Mouse (Mus musculus) heart, embryonic 13.5 days (tissue): ENCODE data around the gene Slc7a7. TPM values are rescaled to one million over a fixed set of nuclear protein-coding genes. Genes with fewer than 3 reads are reported as not detected.

Experiments used
- ATAC-seq: fragments of 200-750 bp; cut with Nextera tagmentation; 2 replicates; pipeline ENCODE4 v1.8.0; 2017; ENCODE audit warnings: moderate TSS enrichment; ENCODE audit not compliant: insufficient number of reproducible peaks, low FRiP score, low TSS enrichment; ENCODE audit errors: extremely low read depth
- H3K27ac ChIP-seq: fragments of 300-500 bp; sonication (generic); replicated peaks from 2 replicates; pipeline ENCODE4 v1.5.1; 2015; ENCODE audit warnings: moderate library complexity, mild to moderate bottlenecking, inconsistent platforms
- H3K27me3 ChIP-seq: fragments of 300-500 bp; sonication (generic); replicated peaks from 2 replicates; pipeline ENCODE4 v1.6.1; 2015; ENCODE audit warnings: mild to moderate bottlenecking, inconsistent platforms
- H3K36me3 ChIP-seq: fragments of 300-500 bp; sonication (generic); 2 replicates; pipeline ENCODE4 v1.6.1; 2015; ENCODE audit warnings: mild to moderate bottlenecking, inconsistent platforms
- H3K4me1 ChIP-seq: fragments of 300-500 bp; sonication (generic); 2 replicates; pipeline ENCODE4 v1.6.1; 2015; ENCODE audit warnings: inconsistent platforms
- H3K4me2 ChIP-seq: fragments of 300-500 bp; sonication (generic); 2 replicates; pipeline ENCODE4 v1.6.1; 2015; ENCODE audit warnings: inconsistent platforms, mild to moderate bottlenecking, moderate library complexity
- H3K4me3 ChIP-seq: fragments of 300-500 bp; sonication (generic); 2 replicates; pipeline ENCODE4 v1.5.1; 2015; ENCODE audit warnings: moderate library complexity, mild to moderate bottlenecking, inconsistent platforms
- H3K9ac ChIP-seq: fragments of 300-500 bp; sonication (generic); 2 replicates; pipeline ENCODE4 v1.6.1; 2015; ENCODE audit warnings: inconsistent platforms, mild to moderate bottlenecking, moderate library complexity
- H3K9me3 ChIP-seq: fragments of 300-500 bp; sonication (generic); 2 replicates; pipeline ENCODE4 v1.6.1; 2016; ENCODE audit warnings: inconsistent platforms
- WGBS: fragments of 180-500 bp; shearing (Covaris S2); methylation state at CpG from one replicate; pipeline ENCODE4 v1.1.7; 2015; ENCODE audit warnings: mixed read lengths; 5-methylcytosine and 5-hydroxymethylcytosine counted together
- polyA plus RNA-seq: library from polyadenylated mRNA; unstranded; fragments of >200 nt; fragmentation: Nextera tagmentation; extraction: Ambion mirVana; gene quantifications from 2 replicates; pipeline ENCODE4 v1.2.1, GENCODE M21; 2015

Gene Slc7a7
- polyA plus RNA-seq, 1 experiment from 2014 or later = 9.6 TPM

- Histone ChIP-seq H3K36me3 (no peaks in the 10 kb centered on the region), H3K9ac (no peak overlapping the region), H3K4me2 (no peak overlapping the region), H3K27me3 (no peaks in the 10 kb centered on the region), H3K9me3 (no peaks in the 10 kb centered on the region), H3K4me1 (peaks cover 9% of the 10 kb centered on the region), H3K4me3 (no peak overlapping the region), H3K27ac (no peak overlapping the region)
- WGBS = 82% methylated on average over 8 of the region's 8 CpGs
- no peak for ATAC-seq
Observed at GRCm38 (mm10) chr14:54384396-54384795, 33.2 kb downstream of the Slc7a7 start.

- no peak overlapping the region for H3K9ac ChIP-seq
- no peaks in the 10 kb centered on the region for H3K9me3 ChIP-seq
- no peaks in the 10 kb centered on the region for H3K36me3 ChIP-seq
- ATAC-seq = no peak
- 51% methylated on average over 4 of the region's 4 CpGs for WGBS
- no peak overlapping the region for H3K4me2 ChIP-seq
- H3K4me3 ChIP-seq = no peak overlapping the region
- H3K27ac ChIP-seq = no peak overlapping the region
- H3K27me3 ChIP-seq = no peaks in the 10 kb centered on the region
- peaks cover 9% of the 10 kb centered on the region for H3K4me1 ChIP-seq
Observed at GRCm38 (mm10) chr14:54383355-54383771, 34.2 kb downstream of the Slc7a7 start.

GRCm38 (mm10) chr14:54382641-54383040, 34.9 kb downstream of the Slc7a7 start:
- ATAC-seq = no peak
- Histone ChIP-seq H3K27me3 (no peaks in the 10 kb centered on the region), H3K36me3 (no peaks in the 10 kb centered on the region), H3K4me1 (peaks cover 9% of the 10 kb centered on the region), H3K27ac (no peak overlapping the region), H3K9ac (no peak overlapping the region), H3K4me3 (no peak overlapping the region), H3K9me3 (no peaks in the 10 kb centered on the region), H3K4me2 (no peak overlapping the region)
- 78% methylated on average over 9 of the region's 9 CpGs for WGBS

- no peaks in the 10 kb centered on the region for H3K9me3 ChIP-seq
- ATAC-seq = no peak
- H3K9ac ChIP-seq = no peak overlapping the region
- no peak overlapping the region for H3K4me2 ChIP-seq
- peaks cover 9% of the 10 kb centered on the region for H3K4me1 ChIP-seq
- no peaks in the 10 kb centered on the region for H3K36me3 ChIP-seq
- no peaks in the 10 kb centered on the region for H3K27me3 ChIP-seq
- H3K4me3 ChIP-seq = no peak overlapping the region
- 74% methylated on average over 10 of the region's 10 CpGs for WGBS
- H3K27ac ChIP-seq = no peak overlapping the region
Observed at GRCm38 (mm10) chr14:54381816-54382215, 35.8 kb downstream of the Slc7a7 start.

- H3K4me1 ChIP-seq = peaks cover 9% of the 10 kb centered on the region
- ATAC-seq = no peak
- no peak overlapping the region for H3K4me3 ChIP-seq
- H3K9me3 ChIP-seq = no peaks in the 10 kb centered on the region
- no peak overlapping the region for H3K4me2 ChIP-seq
- H3K9ac ChIP-seq = no peak overlapping the region
- H3K27me3 ChIP-seq = no peaks in the 10 kb centered on the region
- H3K27ac ChIP-seq = no peak overlapping the region
- 81% methylated on average over 4 of the region's 4 CpGs for WGBS
- no peaks in the 10 kb centered on the region for H3K36me3 ChIP-seq
Observed at GRCm38 (mm10) chr14:54380616-54381015, 37.0 kb downstream of the Slc7a7 start.

GRCm38 (mm10) chr14:54379571-54379970, 38.0 kb downstream of the Slc7a7 start:
- H3K9ac ChIP-seq = no peak overlapping the region
- 79% methylated on average over 13 of the region's 13 CpGs for WGBS
- no peak overlapping the region for H3K27ac ChIP-seq
- H3K4me3 ChIP-seq = no peak overlapping the region
- no peak overlapping the region for H3K4me2 ChIP-seq
- H3K9me3 ChIP-seq = no peaks in the 10 kb centered on the region
- no peaks in the 10 kb centered on the region for H3K27me3 ChIP-seq
- H3K36me3 ChIP-seq = no peaks in the 10 kb centered on the region
- ATAC-seq = no peak
- H3K4me1 ChIP-seq = peaks cover 9% of the 10 kb centered on the region

- H3K4me1 ChIP-seq = no peaks in the 10 kb centered on the region
- H3K27me3 ChIP-seq = no peaks in the 10 kb centered on the region
- WGBS = 61% methylated on average over 6 of the region's 6 CpGs
- no peak for ATAC-seq
- no peak overlapping the region for H3K4me3 ChIP-seq
- no peak overlapping the region for H3K4me2 ChIP-seq
- H3K9me3 ChIP-seq = no peaks in the 10 kb centered on the region
- no peak overlapping the region for H3K9ac ChIP-seq
- H3K36me3 ChIP-seq = peaks cover 10% of the 10 kb centered on the region; the same call in 1 of the 2 replicates
- H3K27ac ChIP-seq = no peak overlapping the region
Observed at GRCm38 (mm10) chr14:54377166-54377565, 40.4 kb downstream of the Slc7a7 start.

GRCm38 (mm10) chr14:54375916-54376315, 41.7 kb downstream of the Slc7a7 start:
- Histone ChIP-seq H3K9ac (no peak overlapping the region), H3K4me1 (no peaks in the 10 kb centered on the region), H3K27ac (no peak overlapping the region), H3K4me3 (no peak overlapping the region), H3K9me3 (peaks cover 5% of the 10 kb centered on the region; the same call in 1 of the 2 replicates), H3K4me2 (no peak overlapping the region), H3K36me3 (peaks cover 20% of the 10 kb centered on the region), H3K27me3 (no peaks in the 10 kb centered on the region)
- 73% methylated on average over 3 of the region's 3 CpGs for WGBS
- no peak for ATAC-seq

DNA sequence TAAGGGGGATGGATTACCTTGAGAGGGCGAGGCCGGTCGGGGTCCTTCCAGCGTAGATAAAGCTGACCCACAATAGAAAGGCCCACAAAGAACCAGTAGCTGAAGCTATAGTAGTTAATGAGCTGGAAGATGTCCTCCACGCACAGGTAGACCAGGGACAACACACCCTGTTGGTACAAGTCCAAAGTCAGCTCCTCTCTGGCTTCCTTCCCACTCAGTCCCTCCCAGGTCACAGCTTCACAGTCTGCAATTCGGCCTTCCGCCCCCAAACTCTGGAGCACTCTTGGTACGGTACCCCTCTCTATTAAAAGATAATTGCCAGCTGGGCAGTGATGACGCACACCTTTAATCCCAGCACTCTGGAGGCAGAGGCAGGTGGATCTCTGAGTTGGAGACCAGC, 44.7 kb downstream of the Slc7a7 start:
- Histone ChIP-seq H3K27me3 (no peaks in the 10 kb centered on the region), H3K4me3 (no peak overlapping the region), H3K9me3 (peaks cover 5% of the 10 kb centered on the region; the same call in 1 of the 2 replicates), H3K4me2 (no peak overlapping the region), H3K27ac (no peak overlapping the region), H3K36me3 (peaks cover 50% of the 10 kb centered on the region), H3K4me1 (no peaks in the 10 kb centered on the region), H3K9ac (no peak overlapping the region)
- ATAC-seq = no peak
- 93% methylated on average over 9 of the region's 9 CpGs for WGBS

DNA sequence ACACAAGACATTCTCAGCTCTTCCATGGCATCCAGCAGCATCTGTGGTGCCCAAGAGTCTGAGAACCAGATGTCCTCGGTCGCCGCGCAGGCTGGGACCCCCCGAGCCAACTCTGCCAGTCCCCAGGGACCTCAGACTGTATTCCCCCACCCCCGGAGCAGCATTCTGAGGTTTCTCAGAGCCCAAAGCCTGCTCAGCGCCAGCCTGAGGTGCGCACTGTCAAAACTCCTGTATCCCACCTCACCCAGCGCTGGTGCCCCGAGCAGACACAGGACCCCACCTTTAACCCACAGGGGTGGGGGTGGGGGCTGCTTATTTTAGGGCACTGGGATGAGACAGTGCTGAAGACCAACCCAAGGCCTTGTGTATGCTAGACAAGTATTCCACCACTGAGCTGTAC, 46.1 kb downstream of the Slc7a7 start:
- H3K27me3 ChIP-seq = no peaks in the 10 kb centered on the region
- H3K4me2 ChIP-seq = no peak overlapping the region
- H3K4me1 ChIP-seq = no peaks in the 10 kb centered on the region
- WGBS = 96% methylated on average over 10 of the region's 10 CpGs
- H3K27ac ChIP-seq = no peak overlapping the region
- no peak overlapping the region for H3K4me3 ChIP-seq
- H3K36me3 ChIP-seq = peaks cover 65% of the 10 kb centered on the region
- no peak for ATAC-seq
- H3K9me3 ChIP-seq = peaks cover 5% of the 10 kb centered on the region; the same call in 1 of the 2 replicates
- H3K9ac ChIP-seq = no peak overlapping the region

DNA sequence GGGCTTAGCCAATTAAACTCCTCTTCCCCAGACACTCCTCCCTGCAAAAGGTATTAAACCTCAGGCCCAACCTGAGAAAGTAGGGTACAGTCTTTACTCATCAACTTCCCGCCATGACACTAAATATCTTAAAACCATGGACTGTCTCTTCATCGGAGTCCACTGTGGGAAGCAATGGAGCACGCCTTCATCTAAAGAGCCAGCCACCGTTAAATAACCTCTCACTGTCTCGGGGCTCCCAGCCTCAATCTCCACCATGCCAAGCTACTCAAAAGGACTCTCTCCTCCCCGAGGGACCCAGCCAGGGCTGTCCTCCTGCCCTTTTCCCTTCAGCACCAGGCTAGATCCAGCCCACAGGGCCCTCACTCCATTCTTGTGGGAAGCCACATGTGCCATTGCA, 47.0 kb downstream of the Slc7a7 start:
- Histone ChIP-seq H3K27ac (no peak overlapping the region), H3K27me3 (no peaks in the 10 kb centered on the region), H3K9ac (no peak overlapping the region), H3K4me3 (no peak overlapping the region), H3K4me1 (no peaks in the 10 kb centered on the region), H3K4me2 (no peak overlapping the region), H3K9me3 (peaks cover 5% of the 10 kb centered on the region; the same call in 1 of the 2 replicates), H3K36me3 (peaks cover 71% of the 10 kb centered on the region)
- 92% methylated on average over 6 of the region's 6 CpGs for WGBS
- ATAC-seq = no peak

GRCm38 (mm10) chr14:54369372-54369771, 48.2 kb downstream of the Slc7a7 start:
- Histone ChIP-seq H3K4me2 (no peak overlapping the region), H3K9ac (no peak overlapping the region), H3K4me3 (no peak overlapping the region), H3K9me3 (peaks cover 5% of the 10 kb centered on the region; the same call in 1 of the 2 replicates), H3K27ac (no peak overlapping the region), H3K36me3 (peaks cover 84% of the 10 kb centered on the region), H3K27me3 (no peaks in the 10 kb centered on the region), H3K4me1 (no peaks in the 10 kb centered on the region)
- no peak for ATAC-seq
- 95% methylated on average over 3 of the region's 3 CpGs for WGBS
